Mouse (Mus musculus): ENCODE results near the gene Syngr1.
A peak's percentile ranks its signal among the peaks of the same experiment; 100 is the strongest.
"Not testable (repeated sequence)": the region's sequence is repeated elsewhere in the genome, so short reads cannot be mapped to it uniquely, and the experiment has no call there.

Gene Syngr1

DNA sequence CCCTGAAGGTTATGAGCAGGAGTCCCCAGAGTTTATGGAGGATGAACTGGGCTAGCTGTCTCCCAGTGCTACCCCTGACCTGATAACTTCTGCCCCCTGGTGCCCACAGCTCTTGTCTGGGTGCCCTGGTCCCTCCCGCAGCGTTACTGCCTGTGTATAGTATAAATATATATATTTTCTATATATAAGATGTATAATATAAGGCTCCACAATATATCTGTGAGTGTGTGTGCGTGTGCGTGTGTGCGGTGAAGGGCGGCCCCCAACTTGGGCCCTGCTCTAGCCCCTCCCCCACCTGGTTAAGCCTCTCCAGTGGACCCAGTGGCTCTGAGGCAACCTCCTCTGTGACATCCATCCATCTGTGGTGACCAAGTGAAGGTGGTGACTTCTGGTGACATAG is 27.9 kb downstream of the Syngr1 start:
- no peak for DNase-seq

DNA sequence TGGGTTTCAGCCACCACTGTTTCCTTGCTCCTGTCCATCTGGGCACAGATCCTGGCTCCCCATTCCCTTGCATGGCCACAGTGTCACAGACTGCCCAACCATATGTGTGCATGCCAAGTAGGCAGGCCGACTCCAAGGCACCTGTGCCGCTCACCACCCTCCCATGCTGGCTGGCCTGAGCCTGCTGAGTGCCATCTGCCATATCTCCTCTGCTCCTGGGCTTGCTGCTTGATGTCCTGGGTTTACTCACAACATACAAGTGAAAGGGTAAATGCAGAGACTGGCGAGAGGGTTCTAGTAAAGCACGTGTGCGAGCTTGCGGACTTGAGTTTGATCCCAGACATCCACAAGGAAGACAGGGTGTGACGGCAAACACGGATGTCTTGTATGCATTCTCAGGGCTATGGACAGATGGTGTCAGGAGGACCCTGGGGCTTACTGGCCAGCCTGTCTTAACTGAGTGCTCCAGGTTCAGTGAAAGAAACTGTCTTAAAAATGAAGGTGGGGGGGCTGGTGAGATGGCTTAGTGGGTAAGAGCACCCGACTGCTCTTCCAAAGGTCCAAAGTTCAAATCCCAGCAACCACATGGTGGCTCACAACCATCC is 30.7 kb downstream of the Syngr1 start:
- no peak for DNase-seq

DNA sequence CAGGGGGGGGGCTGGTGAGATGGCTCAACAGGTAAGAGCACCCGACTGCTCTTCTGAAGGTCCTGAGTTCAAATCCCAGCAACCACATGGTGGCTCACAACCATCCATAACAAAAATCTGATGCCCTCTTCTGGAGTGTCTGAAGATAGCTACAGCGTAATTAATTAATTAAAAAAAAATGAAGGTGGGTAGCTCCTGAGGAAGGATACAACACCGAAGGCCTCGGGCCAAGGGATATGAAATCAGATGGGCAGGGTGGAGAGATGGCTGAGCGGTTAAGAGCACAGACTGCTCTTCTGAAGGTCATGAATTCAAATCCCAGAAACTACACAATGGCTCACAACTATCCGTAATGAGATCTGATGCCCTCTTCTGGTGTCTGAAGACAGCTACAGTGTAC is 31.3 kb downstream of the Syngr1 start:
- not testable (repeated sequence) for DNase-seq

DNA sequence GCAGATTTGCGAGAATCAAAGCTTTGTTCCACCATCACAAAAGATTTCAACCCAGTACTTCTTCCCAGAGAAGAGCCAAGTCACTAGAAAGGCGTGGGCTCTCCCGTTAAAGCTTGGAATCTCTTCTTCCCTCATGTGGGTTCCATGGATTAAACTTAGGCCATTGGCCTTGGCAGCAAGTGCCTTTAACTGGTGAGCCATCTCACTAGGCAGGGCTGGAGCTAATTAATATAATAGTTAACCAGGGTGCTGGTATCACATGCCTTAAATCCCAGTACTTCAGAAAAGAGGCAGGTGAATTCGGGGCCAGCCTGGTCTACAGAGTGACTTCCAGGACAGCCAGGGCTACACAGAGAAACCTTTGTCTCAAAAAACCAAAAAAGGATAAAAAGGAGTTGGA is 33.5 kb downstream of the Syngr1 start:
- DNase-seq = peak; percentile 63 to 78

DNA sequence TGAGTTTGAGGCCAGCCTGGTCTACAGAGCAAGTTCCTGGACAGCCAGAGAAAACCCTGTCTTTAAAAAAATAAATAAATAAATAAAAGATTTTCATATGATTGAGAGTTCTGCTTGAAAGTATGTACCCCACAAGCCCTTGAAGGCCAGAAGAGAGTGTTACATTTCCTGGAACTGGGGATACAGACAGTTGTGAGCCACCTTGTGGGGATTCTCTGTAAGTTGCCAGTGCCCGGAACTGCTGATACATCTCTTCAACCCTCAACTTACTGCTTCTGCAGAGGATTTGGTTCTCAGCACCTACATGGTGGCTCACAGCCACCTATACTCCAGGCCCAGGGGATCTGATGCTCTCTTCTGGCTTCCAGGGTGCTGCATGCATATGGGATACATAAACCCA is 36.1 kb downstream of the Syngr1 start:
- DNase-seq = peak in 1 of 2 experiments; percentile 28

DNA sequence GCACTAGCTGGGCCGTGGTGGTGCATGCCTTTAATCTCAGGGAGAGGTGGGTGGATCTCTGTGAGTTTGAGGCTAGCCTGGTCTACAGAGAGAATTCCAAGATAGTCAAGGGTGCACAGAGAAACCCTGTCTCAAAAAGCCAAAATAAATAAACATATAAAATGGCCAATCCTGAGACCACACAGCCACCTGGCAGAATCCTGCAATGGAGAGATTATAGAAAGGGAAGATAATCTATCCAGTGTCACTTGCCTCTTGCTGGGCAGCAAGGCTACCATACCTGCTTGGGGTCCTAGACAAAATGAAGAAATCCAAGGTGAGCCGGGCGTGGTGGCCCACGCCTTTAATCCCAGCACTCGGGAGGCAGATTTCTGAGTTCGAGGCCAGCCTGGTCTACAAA is 38.8 kb downstream of the Syngr1 start:
- DNase-seq = no peak

DNA sequence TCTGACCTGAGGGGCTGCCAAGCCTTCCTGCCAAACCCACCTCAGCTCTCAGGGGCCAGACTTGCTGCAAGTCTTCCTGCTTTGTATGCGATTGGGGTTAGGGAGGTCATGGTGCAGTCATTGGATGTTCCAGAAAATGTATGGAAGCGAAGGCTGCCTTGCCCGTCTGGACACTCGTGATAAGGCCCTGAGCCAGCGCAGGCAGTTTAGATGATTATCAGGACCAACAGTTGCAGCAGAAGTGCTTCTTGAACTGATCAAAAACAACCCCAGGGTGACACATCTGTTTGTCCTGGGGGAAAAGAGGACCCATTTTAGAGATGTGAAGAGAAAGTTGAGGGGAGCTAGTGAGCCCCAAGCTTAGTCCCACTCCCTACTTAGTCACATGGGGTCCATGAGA is 39.6 kb downstream of the Syngr1 start:
- no peak for DNase-seq

DNA sequence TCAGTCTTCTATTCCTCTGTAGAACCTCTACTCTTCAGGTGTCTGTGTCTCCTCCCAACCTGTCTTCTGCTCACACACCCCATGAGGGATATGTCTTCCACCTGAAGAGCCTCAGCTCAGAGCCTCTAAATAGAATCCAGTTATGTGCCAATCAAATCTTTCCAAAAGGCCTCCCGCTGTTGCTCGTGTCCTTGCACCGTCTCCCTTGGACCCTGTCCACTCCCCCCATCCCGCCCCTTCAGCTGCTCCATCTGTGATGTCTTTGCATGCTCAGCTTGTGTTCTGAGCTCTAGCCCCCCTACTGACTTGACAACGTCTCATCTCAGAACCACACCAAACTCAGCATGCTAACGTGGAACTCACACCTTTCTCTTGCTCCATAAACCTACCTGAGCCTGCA is 40.3 kb downstream of the Syngr1 start:
- DNase-seq = no peak

DNA sequence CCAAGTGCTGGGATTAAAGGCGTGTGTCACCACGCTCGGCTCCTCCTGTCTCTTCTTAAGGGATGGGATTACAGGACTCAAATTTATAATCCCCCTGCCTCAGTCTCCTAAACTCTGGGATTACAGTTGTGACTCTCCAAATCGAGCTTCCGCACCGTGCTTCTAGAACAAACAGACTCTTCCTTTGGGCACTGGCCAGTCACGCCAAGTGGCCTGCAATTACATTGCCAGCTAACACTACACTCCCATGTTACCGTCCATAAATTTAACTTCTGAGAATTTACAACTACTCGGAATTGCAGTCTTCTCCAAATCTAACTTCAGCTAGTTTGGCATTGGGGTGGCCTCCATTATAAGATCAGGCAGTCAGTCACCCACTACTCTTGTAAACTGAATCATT is 41.3 kb downstream of the Syngr1 start:
- no peak for DNase-seq

DNA sequence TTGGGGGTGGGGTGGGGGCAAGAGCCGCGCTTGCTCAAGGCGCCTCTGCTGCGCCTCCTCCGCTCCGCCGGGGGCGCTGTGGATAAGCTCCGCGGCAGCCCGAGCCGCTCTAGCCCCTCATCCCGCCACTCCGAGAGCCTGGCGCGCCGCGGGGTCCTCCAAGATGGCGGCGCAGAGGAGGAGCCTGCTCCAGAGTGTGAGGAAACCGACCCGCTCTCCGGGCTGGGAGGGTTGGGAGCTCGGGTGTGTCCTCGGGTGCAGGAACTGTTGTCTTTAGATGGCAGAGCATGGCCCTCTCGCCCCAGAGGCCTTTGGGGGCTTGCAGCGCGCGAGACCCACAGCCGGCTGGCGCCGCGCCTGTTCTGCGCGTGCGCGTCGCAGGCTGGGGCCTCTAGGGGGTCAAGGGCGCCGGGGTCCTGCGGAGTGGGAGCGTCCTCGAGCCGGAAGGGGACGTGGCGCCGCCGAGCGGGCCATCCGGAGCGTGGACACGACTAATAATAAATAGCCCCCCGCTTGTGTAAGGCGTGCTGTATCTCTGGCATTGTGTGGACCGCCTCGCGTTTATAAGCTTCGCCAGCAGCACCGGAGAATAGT is 42.0 kb downstream of the Syngr1 start, which contains the start of gene Tab1:
Gene Tab1 (plus strand): TSS at position 135 of the 594 bp plus-strand sequence.
- DNase-seq = peak; percentile 91 to 95

DNA sequence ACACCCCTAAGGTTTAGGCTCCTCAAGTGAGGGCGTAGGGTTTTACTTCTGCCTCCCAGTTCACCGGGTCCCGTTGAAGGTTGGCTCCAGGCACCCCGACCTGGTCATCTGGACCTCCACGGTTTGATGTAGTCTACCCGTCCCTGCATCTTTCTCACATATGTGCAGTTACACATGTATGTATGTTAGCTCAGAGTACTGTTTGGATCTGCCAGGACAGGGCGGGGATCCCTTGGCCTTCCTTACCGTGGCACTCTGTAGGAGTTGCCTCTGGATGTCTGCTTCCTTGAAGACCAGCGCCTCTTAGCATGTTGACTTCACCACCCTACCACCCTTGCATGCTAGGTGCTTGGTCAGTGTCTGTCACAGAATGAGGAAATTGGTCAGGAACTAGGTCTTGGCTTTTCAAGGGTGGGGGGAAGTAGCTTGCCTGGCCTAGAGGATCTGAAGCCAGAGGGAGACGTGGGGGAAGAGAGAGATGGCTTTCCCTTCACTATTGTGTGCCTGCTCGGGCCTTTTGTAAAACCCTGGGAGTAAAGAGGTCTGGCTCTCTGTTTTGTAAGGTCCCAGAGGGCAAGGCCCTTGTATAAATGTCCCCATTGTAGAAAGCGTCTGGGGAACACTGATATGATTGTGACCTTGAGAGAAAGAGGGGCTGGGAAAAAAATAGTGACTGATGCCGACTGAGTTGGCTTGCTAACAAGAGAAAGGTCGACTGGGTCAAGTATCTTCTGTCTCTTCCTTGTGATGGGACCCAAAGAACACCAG is 42.7 kb downstream of the Syngr1 start:
- DNase-seq = peak in 1 of 2 experiments; percentile 46

DNA sequence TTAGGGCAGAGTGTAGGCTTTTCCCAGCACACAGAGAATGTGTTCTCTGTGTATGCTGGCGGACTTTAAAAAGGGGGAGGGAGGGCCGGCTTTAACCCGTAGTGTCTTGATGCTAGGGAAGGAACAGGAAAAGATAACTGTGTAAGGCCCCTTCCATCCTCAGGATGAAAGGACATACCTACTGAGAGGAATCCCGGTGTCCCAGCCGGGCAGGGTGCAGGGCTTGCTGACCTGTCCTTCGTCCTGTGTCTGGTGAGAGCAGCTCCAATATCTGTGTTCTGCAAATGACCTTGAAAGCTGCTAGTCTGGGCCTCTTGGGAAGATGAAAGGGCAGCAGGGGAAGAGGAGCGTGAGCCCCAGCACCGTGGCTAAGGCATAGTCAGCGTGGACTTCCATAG is 43.3 kb downstream of the Syngr1 start:
- DNase-seq = peak; percentile 24 to 39

DNA sequence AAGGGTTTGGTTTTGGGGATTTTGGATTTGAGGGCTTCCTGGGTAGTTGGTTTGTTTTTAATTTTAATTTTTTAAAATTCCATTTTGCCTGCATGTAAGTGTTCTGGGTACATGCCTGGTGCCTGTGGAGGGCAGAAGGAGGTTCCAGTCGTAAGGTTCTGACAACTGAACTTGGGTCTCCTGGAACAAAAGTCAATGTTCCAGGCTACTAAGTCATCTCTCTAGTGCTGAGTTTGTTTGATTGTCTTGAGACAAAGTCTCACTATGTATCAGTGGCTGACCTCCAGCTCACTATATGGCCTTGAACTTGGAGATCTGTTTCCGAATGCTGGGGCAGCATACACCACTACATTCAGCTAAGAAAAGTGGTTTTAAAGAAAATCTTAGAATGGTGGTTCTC is 44.4 kb downstream of the Syngr1 start:
- peak; percentile 16 to 37 for DNase-seq

DNA sequence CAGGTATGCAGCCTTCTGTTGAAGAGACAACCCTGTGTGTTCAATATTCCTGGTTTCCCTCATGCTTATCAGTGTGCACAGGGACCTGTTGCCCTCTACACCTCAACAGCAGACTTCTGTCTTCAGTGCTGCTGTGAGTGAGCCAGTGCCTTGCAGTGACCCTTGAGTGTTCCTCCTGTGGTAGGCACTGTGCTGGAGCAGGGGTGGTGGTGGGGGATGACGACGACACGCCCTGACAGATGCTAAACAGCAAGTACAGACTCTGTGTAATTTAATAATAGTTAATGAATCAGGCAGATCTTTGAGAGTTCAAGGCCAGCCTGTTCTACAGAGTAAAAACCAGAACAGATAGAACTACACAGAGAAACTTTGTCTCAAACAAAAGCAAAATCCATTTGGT is 45.5 kb downstream of the Syngr1 start:
- DNase-seq = no peak

DNA sequence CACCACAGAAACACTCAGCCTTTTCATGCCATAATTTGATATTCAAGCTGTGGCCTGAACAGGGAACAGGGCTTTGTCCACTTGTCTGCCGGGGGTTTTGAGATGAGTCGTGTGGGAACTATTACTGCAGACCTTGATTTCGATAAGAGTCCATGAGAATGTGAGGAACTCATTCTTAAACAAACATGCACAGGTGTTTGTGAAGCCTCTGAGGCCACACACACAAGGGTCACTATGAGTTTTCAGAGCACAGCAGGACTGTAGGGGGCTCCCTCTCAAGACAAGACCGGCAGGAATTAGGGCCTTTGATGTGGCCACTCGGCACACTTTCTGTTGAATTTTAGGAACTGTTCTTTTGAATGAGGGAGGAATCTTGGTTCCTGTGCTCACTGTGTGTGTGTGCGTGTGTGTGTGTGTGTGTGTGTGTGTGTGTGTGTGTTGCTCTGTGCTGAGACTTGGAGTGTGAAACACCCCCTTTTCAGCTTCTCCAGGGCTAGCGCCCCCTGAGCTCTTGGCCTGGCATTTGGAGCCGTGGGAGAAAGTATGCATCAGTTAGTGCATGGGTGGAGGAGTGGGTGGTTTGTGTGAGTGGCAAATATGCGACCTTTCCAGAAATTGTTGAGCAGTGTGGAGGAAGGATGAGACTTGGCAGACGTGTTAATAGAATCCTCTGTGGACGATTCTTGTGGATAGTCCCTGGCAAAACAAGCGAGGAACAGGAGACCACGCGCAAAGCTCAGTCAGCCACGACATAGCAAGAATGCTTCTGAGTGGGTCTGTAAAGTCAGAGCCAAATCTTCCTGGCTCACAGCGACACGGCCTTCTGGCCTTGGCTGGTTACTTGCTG is 47.0 kb downstream of the Syngr1 start:
- peak in 1 of 2 experiments; percentile 21 for DNase-seq

DNA sequence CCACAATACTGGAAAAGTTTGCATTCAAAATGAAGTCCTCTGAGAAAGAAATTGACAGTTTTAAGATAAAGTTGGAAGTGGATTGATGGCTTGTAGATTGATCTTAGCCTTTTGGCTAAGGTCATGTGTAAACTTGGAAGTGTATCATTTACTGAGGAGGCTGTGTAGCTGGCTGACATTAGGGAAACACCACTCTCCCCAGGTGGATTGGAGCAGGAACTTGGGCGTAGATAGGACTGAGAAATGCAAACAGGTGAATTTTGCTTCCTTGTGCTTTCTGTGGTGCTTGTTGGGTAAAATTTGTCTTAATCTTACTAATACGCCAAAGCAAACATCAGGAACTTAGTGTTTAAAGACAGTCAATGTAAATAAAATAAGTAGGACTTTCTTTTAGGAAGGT is 49.2 kb downstream of the Syngr1 start:
- no peak for DNase-seq

DNA sequence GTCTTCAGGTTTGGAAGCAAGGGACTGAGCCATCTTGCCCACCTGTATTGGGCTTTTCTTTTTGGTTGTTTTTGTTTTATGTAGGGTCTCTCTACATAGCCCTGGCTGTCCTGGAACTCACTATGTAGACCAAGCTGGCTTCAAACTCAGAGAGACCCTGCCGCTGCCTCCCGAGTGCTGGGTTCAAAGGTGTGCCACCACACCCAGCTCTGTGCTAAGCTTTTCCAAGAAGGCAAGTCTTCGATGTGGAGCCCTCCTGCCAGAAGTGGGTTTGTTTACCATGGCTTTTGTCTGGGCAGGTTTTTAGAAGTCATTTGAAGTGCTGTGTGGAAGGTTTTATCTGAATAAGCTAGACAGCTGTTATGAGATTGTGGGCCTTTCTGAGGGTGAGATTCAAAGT is 49.7 kb downstream of the Syngr1 start:
- no peak for DNase-seq

DNA sequence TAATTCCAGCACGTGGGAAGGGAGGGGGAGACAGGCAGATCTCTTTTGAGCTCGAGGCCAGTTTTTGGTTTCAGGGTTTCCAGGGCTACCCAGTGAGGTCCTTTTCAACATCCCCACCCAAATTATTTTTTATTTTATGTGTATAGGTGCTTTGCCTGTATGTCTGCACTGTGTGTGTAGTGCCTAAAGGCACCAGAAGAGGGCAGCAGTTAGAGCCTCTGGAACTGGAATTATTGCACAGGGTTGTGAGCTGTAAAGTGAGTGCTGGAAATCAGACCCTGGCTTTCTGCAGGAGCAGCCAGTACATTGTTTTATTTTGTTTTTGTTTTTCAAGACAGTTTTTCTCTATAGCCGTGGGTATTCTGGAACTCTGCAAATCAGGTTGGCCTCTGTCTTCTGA is 51.0 kb downstream of the Syngr1 start:
- DNase-seq = peak in 1 of 2 experiments; percentile 34

DNA sequence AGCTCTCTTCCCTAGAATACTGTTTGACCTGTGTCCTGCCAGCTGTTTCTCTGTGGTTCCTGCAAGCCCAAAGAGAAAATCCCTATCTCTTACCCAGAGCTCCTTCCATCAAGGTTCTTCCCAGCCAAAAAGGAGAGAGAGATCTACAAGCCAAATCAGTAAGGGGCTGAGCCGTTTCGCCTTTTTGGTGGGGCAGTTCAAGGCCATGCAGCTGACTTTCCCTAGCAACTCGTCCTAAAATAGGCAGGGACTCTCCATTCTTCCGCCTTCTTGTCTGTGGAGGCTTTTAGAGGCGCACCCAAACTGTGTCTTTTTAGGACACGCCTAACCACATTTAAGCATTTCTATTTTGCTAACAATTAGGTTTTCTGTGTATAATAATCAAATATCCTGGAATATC is 52.6 kb downstream of the Syngr1 start:
- no peak for DNase-seq

DNA sequence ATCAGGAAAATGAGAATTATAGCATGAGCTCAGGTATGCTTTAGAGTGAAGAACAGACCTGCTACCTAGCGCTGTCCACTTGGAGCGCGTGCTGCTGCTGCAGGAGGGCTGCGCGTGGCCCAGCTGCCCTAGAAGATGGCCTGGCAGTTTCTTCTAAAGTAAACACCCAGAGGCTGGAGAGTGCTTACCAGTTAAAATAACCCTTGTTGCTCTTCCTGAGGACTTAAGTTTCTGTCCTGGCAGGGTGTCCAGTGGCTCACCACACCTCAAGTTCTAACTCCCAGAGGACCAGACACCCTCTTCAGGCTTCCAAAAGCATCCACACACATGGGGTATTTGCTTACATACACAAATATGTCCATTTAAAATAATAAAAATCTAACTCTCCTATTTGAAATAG is 54.3 kb downstream of the Syngr1 start:
- DNase-seq = no peak

DNA sequence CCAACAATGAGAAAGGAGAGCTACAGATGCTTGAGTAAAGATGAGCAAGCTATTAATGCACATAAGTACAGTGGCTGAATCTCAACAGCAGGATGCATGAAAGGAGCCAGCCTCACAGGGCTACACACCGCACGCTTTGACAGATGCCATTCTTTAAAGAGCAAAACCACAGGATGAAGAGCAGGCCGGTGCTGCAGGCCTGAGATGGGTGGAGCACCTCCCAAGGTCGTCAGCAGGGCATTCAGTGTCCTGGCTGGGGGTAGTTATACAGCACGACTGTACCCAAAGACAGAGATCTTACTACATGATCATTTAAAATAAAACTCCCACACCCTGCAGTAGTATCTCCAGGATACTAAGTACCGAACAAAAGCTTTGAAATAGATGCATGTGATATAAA is 55.0 kb downstream of the Syngr1 start:
- DNase-seq = no peak

DNA sequence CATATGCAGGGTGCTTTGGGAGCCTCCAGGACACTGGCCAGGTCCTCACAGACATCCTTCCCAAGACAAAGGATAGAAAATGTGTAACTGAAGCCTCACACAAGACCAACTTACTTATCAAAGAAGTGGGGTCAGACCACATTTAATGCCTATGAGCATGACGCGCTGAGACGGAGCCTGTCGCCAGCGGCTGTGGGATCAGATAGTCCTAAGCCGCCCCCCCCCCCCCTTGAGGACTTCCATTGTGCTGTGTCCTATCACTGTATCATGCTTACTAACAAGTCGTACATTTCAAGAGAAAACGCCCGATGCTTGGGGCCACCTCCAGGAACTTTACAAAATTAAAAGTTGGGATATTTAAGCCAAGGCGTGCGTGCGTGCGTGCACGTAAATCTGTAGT is 56.0 kb downstream of the Syngr1 start:
- no peak for DNase-seq

DNA sequence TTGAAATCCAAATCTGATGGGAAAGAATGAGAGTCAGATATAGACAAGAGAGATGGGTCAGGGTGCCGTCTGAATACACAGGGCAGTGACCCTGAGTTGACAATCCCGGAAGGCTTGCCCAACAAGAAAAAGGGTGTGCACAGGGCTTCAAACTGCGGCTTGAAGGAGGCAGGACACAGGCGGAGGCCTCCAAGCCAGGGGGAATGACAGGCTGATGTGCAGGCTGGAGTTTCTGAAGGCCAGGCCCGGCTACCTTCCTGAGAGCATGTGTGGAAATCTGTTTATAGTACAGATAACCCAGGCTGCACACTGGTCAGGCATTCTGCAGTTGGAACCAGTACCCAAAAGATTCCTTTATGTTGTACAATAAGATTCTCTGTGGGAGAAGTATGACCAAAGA is 56.4 kb downstream of the Syngr1 start:
- no peak for DNase-seq

All from kidney, postnatal 36 days (tissue).